Mouse (Mus musculus) megakaryocyte-erythroid progenitor cell, adult 5 weeks (primary cell): ENCODE data around the gene Cphx1. TPM values are rescaled to one million over a fixed set of nuclear protein-coding genes. Genes with fewer than 3 reads are reported as not detected.

ENCODE experiments used
- polyA plus RNA-seq: library from polyadenylated mRNA; stranded (reverse); fragments of >175 nt; gene quantifications from 2 replicates; pipeline ENCODE4 v1.2.3, GENCODE M21; 2012

Gene Cphx1
- polyA plus RNA-seq: not detected in 2 replicates

GRCm38 (mm10) chr14:25938004-25938403, at the start of gene Cphx1:
TSS of gene Cphx1 (plus strand) at chr14:25938304.

DNA sequence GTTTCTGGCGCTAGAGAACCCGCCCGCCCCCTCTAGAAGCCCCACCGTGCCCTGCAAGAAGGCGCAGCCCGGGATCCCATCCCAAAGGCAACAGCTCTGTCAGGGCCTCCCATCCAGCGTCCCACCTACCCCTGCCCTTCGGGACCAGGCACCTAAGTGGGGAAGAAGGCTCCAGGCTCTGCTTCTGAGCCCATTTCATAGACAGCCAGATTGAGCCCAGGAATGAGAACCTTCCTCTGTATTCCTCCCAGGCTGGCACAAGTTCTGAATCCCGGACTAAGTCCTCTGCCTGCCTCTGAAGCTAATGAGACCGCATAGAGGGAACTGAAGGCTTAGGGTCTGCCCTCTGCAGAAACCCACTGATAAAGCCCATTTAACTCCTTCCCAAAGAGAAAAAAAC, 35.1 kb upstream of the Cphx1 start, which contains the start of gene Plac9a:
Plac9a (minus strand) TSS at position 101 of the 400 bp plus-strand sequence.

DNA sequence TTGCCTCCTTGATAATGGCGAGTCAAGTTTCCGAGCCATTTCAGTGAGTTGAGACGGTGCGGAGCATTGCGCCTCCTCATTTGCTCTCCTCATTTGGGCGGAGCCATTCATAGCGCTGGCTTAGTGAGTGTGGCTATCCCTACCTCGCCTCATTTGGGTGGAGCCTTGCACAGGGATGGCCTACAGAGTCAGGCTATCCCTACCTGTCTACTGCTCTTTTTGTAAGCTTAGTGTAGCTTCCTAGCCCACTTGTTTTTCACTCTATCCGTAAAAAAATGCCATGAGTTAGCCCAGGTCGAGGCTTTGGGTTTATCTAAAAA, 10.6 kb upstream of the Cphx1 start, which contains the start of gene Tmem254a:
Tmem254a (minus strand) TSS at position 111 of the 320 bp plus-strand sequence.

GRCm38 (mm10) chr14:25978371-25979241, 40.5 kb downstream of the Cphx1 start, which contains the start of gene Duxbl1:
TSS of gene Duxbl1 (plus strand) at chr14:25978577.

Other genes starting within 250 kb of the Cphx1 start
- 61.5 and 74.5 TPM in 2 replicates for gene Ppif, start 244.2 kb upstream of the Cphx1 start, polyA plus RNA-seq
- 1.5 and 1.6 TPM in 2 replicates for gene Zcchc24, start 169.3 kb upstream of the Cphx1 start, polyA plus RNA-seq
- 109 and 113 TPM in 2 replicates for gene Anxa11, start 96.1 kb upstream of the Cphx1 start, polyA plus RNA-seq
- not detected in 2 replicates for gene Plac9a, start 35.2 kb upstream of the Cphx1 start, polyA plus RNA-seq
- gene Tmem254a, start 10.6 kb upstream of the Cphx1 start, polyA plus RNA-seq: 1.9 and 5.7 TPM in 2 replicates
- gene Duxbl1, start 40.3 kb downstream of the Cphx1 start, polyA plus RNA-seq: not detected in 2 replicates
- gene Gm9780, start 104.4 kb downstream of the Cphx1 start, polyA plus RNA-seq: 0.55 TPM in 1 of 2 replicates, not detected in the other
- 20.9 TPM in 2 replicates for gene Tmem254c, start 129.1 kb downstream of the Cphx1 start, polyA plus RNA-seq
- gene Cphx2, start 143.2 kb downstream of the Cphx1 start, polyA plus RNA-seq: not detected in 2 replicates
- gene Cphx3, start 144.0 kb downstream of the Cphx1 start, polyA plus RNA-seq: not detected in 2 replicates
- not detected in 2 replicates for gene Duxbl2, start 180.0 kb downstream of the Cphx1 start, polyA plus RNA-seq
- not detected in 2 replicates for gene Plac9b, start 244.2 kb downstream of the Cphx1 start, polyA plus RNA-seq